Mouse (Mus musculus): ENCODE results near the gene Slc39a11.

Gene Slc39a11

DNA sequence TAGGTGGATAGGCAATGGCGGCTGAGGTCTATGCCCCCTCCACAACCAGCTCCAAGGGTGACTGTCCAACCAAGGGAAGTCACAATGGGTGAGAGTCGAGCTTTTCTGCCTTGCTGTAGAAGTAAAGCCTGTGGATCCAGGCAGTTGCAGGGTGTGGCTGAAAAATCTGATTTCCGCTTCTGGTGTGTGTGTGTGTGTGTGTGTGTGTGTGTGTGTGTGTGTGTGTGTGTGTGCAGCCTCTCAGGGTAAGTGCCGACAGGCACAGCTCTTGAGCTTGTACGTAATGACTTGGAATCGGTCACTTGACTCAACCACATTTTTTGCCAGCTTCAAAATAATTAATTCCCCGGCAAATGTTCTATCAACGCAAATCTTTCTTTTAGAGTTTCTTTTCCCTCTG is 18.6 kb downstream of the Slc39a11 start:
- peak; percentile 42 for DNase-seq

DNA sequence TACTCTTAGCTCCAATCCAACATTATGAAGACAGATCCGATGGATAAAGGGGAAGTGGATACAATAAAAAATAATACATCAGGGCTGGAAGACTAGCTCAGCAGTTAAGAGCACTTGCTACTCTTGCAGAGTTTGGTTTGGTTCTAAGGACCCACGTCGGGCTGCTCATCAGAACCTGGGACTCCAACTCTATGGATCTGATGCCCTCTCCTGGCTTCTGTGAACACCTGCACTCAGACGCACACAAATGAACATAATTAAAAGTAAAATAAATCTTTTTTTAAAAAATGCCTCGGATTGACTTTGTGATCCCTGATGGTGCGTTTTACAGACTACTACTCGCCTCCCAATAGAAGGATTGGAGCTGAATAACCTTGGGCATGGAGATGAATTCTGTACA is 19.2 kb downstream of the Slc39a11 start:
- no peak for DNase-seq

DNA sequence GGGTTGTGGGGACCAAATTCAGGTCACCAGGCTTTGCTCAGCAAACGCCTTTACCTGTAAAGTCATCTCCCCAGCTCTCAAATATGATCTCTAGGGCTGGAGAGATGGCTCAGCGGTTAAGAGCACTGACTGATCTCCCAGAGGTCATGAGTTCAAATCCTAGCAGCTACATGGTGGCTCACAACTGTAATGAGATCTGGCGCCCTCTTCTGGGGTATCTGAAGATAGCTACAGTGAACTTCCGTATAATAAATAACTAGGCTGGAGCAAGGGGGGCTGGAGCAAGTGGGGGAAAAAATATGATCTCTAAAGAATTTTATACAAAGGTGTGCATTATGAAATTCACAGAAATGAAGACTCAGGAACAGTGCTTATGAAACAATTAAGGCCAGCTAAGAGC is 22.1 kb downstream of the Slc39a11 start:
- DNase-seq: peak; percentile 37

DNA sequence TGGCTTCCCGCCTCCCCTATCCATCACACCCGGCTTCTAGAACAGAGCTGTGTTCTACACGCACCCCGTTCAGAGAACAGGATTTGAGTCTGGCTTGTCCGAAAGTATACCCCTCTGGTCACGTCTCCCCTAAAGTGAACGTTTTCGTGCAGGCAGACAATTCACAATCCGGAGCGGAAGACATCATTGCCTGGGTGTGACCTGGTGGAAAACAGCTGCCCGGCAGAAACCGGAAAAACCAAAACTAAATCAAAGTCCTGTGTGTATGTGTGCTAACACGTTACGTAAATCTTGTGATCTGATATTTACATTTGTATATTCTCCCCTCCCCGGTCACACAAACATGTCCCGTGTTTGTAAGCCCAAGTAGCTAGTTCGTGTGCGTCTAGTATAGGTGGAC is 24.4 kb downstream of the Slc39a11 start:
- no peak for DNase-seq

DNA sequence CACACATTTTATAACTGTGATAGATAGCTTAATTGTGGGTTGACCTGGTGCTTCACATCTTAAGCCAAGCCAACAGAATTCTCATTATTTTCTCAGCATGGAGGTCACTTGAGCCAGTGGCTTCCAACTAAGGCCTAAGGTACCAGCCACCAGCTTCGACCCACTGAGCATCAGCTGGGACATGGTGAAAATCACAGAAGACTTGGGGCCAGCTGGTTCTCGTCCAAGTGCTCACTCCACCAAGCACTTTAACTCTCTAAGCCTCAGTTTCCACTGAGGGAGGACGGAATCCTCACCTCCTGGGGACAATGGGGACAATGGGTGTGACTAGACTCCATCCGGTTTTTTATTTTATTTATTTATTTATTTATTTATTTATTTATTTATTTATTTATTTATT is 27.9 kb downstream of the Slc39a11 start:
- no peak for DNase-seq

DNA sequence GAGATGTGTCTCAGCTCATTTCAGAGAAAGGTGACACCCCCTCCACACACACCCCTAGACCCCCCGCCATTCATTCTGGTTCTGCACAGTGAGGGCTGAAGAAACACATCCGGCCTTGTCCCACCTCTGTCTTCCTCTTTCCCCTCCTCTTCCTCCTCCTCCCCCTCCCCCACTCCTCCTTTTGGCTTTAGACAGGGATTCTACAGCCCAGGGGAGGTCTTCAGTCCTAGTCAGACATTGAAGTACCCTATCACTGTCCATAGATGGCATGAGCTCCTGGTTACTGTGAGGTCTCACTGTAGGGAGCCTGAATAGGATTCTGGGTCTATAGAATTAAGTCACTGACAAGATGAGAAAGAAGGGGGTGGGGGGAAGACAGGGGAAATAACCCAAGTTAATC is 28.9 kb downstream of the Slc39a11 start:
- no peak for DNase-seq

DNA sequence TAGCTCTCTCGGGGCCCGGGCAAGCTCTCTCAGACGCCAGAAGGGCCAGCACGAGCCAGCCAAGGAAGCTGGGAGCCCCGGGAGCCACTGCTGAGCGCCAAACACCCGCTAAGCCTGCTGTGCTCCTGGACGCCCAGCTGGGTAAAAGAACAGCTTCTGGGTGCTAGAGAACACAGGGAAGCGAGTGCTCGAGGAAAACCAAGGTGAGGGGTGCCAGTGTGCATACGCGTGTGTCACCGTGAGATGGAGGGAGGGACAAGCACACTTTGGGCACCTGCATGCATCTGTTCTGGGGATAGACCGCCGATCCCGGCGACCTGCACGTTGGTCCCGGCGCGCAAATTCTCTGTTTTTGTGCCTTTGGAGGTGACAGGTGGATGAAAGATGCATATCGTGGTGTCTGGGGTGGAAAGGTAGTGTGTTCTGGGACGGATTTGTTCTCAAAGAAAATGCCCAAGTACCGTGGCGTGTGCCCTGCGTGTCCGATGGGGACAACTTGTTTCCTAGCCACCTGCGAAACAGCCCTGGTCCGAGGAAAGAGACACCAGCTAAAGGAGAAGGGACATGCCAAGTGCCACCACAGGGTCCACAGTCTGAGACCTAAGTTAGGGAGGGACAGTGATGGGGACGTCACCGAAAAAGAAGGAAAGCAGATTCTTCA is 30.3 kb downstream of the Slc39a11 start:
- DNase-seq: no peak

DNA sequence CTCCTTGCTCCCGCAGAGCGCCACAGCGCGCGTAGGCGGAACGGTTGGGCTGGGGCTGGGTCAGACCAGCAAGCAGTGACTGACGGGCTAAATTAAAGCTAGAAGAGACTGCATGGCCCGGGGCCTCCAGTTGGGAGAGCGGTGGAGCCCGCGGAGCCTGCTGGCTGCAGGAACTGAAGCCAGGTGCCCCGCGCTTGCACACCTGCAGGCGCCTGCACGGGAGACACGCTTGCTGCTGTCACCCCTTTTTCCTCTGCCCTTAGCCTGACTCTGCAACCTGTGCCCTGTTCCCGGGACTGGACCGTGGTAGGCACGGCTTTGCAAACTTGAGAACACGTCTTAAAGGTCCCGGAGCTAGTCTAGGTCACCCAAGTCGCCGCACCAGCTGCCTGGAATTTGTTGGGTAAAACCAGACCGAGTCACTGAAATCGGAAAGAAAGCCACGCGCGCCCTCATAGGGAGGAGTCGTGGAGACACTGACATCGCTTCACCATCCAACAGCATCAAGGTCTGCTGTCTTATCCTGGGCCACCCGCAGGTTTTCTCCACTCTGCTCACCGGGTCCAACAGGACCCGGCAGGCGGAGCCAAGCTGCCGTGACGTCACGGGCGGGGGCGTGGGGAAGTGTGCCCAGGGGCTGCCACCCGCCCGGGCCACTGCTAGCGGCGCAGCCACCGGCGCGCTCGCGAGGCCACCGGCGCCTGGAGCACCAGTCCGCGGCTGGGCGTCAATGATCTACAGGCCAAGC is 31.0 kb downstream of the Slc39a11 start, which contains the start of gene Sstr2:
Gene Sstr2 (plus strand): TSS at position 671 of the 748 bp plus-strand sequence.
- DNase-seq: peak; percentile 84

DNA sequence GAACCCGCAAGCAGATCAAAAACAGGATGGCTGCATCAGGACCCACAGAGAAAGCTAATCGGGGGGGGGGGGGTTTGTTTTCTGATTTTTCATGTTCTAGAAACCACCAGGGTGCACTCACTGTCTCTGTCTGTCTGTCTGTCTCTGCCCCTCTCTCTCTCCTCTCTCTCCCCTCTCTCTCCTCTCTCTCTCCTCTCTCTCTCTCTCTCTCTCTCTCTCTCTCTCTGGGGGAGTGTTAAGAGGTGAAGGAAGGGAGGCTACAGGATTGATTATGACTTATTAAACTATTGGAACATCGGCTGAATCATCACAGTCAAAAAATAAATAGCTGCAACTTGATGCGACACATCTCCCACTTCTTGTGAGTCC is 31.6 kb downstream of the Slc39a11 start:
- no peak for DNase-seq

DNA sequence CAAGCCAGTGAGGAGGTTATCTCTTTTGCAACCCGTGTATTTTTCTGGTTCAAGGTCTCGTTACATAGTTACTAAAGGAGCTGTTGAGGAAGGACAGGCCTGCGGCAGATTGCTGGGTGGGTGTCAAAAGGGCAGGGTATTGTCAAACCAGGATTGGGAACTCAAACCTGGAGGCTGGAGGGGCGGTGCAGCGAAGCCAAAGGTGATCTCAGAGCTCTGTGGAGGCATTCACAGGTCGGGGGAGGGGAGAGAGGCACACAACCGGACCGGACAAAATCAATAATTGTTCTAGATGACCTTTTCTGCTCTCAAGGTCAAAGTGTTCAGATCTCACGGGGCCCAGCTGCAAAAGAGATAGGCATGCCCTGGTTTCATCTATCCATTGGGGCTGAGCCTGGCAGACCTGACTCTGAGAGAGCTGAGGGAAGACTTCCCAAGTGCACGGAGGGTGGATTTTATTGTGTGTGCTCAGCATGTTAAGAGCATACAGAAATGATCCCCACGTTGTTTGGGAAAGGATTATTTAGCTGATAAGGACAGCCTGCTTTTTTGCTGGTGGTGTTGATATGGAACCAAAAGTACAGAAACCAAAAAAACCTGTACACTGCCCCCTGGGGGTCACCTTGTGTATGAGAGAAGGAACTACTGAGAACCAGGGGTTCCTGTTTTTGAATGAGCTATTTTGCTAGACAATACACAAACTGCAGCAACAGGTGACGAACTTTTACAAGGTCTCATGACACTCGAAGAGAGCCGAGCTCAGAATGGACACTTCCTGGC is 32.6 kb downstream of the Slc39a11 start:
- DNase-seq: peak; percentile 85

DNA sequence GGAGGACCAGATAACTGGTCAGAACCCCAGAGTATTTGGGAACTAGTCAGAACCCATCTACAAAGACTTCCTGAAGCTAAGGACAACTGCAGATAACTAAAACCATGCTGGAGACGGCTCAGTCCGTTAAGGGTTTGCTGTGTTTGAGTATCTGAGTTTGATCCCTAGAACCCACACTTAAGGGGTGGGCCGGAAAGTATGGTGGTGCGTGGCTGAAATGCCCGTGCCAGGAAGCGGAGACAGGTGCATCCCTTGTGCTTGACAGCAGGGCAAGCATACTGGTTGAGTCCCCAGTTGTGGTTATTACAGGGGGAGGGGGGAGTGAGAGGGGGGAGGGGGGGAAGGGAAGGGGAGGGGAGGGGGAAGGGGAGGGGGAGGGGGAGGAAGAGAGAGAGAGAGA is 35.4 kb downstream of the Slc39a11 start:
- DNase-seq: no peak

DNA sequence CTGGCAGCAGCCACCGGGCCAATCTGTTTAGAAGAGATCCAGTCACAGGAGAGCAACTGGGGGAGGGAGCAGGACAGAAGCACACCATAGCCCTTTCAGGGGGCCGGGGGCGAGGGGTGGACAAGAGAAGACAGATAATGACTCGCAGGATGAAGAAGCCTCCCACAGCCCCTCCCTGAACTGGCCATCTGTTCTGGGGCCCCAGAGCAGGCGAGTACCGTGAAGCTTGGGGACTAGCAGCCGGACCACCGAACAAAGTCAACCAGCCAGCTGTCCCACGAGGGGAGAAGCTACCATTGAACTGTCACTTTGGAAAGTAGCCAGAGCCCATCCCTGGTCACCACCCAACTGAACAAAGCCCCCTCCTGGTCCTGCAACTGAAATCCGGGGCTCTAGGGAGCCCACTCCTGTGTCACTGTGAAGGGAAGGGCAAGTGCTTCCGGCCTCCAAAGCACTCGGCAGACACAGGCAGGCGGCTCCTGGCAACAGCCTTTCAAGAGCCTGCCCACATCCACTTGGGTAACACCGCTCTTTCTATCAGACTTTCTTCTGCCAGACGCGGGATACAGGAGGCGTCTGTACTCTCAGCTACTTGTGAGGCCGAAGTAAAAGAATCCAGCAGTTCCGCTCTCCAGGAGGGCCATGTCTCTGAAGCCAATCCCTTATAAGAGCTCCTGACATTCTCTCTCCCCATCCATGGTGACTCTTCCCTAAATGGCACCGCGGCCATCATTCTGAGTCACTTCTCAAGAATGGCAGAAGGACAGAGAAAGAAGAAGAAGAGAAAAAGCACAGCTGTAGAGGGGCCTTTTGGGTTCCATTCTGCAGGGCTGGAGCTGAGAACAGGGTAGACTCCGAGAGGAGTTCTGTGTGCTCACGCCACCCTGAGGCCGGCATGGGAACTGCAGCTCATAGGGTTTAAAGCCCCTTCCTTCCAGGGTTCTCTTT is 37.9 kb downstream of the Slc39a11 start:
- DNase-seq: peak; percentile 68

DNA sequence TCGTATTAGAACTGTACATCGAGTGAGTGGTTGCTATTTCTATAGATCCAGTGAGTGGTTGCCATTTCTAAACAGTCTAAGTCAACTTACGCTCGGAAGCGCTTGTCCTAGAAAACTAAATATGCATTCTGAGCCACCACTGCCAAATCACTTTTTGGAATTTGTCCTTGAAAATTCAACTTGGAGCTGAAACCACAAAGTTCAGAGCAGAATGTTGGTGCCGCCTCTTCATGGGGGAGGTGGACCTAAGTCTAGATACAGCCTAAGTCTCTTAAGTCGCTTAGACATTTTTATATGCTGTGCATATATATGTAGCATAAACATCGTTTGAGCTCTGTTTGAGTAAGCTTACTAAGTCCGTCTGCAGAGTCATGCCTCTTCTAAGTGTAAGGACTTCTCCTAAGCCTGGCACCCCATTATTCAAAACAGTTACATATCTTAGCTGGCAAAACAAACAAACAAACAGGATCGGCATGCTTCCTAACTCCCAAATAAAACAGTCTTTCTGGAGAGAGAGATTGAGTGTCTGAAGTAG is 38.7 kb downstream of the Slc39a11 start:
- DNase-seq: no peak

DNA sequence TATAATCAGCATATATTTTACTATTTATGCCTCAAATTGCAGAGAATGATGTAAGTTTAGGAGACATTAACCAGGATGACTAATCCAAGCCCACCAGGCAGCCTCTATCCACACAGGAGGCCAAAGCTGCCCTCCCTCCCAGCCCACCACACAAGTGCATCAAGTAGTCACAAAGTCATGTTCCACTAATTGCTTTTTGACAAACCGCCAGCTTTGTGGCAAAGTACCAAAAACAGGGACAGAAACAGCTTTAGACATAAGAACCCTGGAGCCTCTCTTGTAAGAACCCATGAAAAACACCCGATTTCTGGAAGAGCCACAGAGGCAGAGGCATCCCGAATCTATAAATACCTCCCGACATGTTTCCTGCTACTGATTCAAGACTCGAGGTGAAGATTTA is 39.6 kb downstream of the Slc39a11 start:
- no peak for DNase-seq

DNA sequence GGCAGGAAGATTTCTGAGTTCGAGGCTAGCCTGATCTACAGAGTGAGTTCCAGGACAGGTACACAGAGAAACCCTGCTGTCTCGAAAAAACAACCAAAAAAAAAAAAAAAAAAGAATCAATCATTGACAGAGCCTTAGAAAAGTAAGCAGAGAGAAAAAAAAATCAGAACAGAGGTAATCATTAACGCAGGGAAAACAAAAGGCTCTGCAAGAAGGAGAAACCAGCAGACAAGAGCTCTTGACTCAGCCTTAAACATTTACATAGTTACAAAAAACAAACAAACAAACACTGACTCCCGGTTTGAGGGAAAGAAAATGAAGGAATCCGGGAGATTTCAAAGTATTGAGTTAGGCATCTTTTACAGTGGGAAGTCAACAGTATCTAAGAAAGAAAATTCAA is 40.3 kb downstream of the Slc39a11 start:
- DNase-seq: peak; percentile 18

DNA sequence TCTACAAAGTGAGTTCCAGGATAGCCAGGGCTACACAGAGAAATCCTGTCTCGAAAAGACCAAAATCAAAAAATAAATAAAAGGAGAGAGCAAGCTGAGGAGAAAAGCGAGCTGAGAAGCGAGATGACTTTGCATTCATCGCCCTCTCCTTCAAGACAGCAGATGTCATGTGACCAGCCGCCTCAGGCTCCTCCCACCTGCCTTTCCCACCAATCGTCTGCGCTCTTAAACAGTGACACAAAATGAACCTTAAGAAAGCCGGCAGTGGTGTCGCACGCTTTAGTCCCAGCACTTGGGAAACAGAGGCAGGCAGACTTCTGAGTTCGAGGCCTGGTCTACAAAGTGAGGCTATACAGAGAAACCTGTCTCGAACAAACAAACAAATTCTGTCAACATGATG is 42.3 kb downstream of the Slc39a11 start:
- no peak for DNase-seq

DNA sequence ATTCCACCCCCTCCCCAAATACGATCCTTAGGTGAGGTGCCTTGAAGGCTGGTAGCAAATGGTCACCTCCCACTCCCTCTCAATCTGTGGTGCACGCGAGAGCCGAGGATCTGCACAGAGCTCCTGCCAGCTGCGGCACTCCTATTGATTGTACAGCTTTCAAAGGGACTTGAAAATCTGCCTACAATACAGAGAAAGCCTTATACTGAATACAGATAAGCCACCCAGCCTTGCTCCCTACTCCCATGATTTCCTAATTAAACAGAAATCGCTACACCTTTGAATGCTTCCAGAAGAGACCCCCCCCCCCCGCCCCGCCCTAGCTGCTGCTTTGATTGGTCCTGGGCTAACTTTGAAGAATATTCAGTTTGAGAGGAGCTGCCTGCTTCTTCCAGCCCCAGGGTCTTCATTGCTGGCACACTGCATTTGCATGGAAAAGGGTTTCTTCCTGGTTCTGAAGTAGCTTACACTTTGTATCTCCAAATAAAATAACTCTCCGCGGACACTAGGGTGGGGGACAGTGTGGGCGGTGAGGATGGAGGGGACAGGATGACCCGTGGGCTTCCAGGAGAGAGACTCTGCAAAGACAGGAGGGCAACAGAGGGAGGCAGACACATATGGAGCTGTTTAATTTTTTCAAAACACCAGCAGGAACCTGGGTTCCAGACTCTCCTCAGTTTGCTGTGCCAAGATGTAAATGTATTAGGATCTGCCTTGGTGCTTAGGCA is 48.1 kb downstream of the Slc39a11 start:
- DNase-seq: no peak

DNA sequence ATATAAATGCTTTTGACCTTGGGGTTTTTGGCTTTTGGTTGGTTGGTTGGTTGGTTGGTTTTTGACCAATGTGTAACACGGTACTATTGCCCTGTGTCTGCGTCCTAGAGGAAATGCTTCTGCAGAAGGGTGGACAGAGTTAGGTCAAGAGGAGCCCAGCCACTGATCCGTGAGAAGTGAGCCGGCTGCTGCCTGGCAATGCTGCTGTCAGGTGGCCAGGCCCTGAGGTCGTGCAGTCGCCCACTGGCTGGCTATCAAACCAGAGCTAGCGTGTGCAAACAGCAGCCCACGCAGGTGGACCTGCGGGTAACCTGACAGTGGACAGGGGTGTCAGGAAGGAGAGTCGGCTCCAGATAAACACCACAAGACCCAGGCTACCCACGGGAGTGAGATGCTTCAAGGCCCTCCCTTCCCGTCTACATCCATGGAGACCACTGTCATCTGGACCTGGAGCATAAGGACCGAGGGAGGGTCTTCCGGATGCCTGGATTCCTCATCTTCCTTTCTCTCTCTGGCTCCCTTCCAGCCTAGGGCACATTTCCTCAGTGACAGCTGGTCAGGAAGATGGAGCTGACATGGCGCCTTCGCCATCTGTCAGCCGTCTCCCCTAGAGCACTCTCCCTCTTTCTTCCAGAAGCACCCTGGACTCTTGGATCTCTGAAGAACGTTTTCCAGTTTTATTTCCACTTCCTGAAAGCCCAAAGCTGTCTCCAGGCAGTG is 49.2 kb downstream of the Slc39a11 start:
- DNase-seq: no peak

DNA sequence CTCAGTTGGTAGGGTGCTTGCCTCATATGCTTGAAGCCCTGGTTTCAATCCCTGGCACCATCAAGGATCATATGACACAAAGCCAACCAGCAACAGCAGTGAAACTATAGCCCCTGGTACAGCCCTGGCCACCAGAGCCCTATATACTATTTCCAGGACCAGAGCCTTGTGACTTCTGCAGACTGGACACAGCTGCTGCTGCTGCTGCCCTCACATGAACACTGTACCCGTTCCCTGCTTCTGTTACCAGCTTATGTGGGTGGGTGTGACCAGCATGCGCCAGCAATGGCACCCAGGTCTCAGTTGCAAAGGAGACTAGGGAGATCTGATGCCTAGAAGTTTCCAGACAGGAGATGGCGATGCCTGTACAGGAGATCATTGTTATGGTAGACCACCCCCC is 52.2 kb downstream of the Slc39a11 start:
- DNase-seq: no peak

DNA sequence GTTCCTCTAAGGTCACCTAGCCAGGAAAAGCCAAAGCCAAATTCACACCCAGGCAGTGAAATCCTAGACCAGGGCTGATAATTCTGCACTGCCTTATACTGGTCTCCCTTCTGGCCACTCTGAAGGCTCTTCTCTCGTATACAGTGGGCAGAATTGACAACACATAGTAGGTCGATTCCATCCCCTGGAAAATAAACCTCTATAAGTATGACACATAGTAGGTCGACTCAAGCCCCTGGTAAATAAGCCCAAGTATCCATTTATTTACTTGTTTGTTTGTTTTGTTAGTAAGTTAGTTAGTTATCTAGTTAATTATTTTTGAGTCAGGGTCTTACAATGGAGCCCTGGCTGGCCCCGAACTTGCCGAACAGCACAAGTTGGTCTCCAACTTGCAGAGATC is 54.7 kb downstream of the Slc39a11 start:
- DNase-seq: no peak

DNA sequence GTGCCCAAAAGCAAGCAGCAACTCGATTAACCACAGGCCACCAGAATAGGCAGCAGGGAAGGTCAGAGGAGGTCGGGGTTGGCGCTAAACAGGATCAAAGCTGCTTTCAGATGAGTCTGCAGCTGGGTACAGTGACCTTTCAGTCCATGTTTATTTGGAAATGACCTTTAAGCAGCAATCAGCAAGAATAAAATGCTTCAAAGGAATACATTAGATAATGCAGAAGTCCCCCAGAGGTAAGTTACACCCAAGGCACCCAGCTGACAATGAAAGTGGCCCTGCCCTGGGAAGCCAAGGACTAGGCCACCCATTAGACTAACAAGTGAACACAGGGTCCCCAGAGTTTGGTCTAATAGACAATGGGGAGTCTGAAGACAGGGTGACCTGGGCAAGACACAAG is 60.9 kb downstream of the Slc39a11 start:
- DNase-seq: no peak
